Mouse (Mus musculus) c-Kit-positive CD71-positive TER-119-negative erythroid progenitor cells, embryonic 14.5 days (primary cell): ENCODE measurements around the gene Fbxw8.

ENCODE experiments used
- DNase-seq: peaks from one replicate; pipeline ENCODE4 v3.0.0-alpha.2; 2013; ENCODE audit warnings: low read depth

Fbxw8 gene

DNA sequence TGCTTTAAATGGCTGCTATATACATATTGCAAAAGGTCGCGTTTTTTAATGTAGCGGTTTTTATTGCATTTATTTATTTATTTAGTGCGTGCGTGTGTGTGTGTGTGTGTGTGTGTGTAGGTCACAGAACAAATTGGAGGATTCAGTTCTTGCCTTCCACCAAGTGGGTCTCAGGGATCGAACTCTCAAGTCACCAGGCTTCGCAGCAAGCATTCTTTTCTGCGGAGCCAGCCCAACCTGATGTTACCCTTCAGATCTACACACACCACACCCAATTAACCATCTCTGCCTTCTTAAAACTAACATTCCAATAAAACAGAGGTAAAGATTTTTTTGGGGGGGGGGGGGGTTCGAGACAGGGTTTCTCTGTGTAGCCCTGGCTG, 292 bp upstream of the Fbxw8 start:
- DNase-seq = no peak

DNA sequence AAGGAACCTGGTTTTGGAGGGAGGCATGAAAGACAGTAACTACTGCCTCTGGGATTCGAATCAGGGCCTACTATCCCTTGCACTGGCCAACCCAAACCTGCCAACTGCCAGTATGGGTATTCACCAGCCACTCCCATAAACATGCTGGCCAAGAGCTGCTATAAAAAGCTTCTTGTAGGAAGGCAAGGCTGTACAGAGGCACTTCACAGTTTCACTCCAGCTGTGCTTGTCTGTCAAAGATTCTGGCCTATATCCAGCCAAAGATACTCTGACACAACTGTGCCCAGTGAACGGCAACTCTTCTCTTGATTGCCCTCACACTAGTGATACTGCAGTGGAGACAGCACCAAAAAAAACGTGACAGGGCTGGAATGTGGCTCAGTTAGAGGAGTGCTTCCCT, 5.6 kb downstream of the Fbxw8 start:
- no peak for DNase-seq

DNA sequence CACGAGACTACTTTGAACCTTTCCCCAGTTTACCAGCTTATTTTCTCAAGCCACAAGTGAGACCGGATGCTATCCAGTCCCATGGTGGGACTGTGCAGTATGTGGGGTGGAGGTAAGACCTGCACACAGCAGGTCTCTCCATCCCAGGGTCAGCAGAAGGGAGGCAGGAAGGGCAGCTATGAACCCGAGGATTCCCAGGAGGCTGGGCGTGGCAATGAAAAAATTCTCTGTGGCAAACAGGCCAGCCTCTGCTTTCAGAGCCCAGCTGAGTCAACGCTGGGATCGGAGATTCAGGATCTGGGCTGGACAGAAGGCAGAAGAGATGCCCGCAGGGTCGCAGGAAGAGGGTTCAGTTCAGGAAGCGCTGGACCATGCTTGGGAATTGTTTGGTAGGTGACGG, 8.0 kb downstream of the Fbxw8 start:
- DNase-seq = no peak

DNA sequence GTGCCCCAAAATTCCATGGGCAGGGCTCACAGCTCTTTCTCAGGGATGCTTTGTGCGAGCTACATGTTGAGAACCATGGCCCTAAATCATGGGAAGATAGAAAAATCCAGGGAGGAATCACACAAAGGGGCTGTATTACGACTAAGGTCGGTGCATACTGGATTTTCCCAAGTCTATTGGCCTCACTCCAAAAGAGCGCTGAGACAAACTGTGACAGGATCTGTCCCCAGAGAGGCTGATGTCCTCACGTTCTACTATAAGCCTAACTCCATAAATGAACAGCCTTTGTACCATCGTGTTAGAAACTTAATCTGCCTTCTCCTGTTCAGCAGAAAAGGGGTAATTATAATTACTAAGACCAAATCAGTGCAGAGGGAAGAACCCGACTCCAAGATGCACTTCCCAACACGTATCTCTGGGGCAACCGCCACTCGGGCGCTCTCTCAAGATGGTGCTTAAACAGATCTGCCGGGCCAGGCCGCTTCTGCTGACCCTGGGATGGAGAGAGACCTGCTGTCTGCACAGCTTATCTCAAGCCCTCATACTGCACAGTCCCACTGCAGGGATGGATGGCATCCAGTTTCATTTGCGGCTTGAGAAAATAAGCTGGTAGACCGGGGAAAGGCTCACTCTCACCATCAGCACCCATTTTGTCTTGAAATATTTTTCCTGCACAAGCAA, 9.1 kb downstream of the Fbxw8 start:
- no peak for DNase-seq

DNA sequence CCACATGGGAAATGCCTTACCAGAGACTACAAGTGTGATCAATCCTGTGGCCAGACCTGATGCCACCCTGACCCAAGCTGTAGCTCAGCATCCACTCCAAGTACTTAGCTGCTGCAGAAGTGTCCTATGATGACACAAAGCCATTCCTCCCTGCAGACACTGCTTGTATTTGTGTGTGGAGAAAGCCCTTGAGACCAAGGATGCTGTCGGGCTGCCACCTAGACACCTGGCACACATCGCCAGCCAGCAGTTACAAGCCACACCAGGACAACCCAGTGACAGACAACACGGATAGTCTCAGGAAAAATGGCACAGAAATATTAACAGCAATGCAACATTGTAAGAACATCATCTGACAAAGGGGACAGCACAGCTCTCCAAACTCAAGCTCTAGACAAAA, 9.8 kb downstream of the Fbxw8 start:
- no peak for DNase-seq

DNA sequence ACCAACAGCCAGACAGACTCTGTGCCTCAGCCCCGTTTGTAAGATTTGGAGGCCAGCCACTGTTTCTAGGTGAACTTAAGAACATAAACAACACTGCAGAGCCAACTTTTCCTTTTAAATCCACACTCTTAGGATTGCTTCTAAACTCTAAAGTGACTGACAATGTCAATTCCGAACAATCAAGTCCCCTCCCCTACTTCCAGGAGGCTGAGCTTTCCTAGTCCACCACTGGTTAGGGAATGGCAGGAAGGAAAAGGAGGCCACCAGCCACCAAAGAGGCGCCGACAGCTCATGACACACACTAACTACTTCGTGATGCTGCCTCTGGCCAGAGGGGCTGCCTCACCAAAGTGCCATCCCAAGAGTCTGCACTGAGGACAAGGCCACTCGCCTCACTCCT, 10.5 kb downstream of the Fbxw8 start:
- no peak for DNase-seq

DNA sequence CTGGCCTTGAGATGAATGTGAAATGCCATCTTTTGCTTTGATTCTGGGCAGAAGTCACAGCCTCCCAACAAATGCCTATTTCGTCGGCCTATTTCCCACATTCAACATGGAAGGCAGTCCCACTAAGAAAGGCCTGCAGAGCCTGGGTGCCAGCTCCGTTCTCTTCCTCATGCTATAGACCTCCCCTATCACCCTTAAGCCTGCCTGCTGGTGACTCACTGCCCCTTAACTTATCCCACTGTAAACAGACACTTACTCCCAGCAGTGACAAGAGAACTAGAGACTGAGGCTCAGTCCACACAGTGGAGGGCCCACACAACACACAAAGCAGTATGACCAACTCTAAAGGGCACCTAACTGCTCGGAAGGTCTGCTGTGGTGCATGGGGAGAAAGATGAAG, 10.9 kb downstream of the Fbxw8 start:
- DNase-seq = no peak

DNA sequence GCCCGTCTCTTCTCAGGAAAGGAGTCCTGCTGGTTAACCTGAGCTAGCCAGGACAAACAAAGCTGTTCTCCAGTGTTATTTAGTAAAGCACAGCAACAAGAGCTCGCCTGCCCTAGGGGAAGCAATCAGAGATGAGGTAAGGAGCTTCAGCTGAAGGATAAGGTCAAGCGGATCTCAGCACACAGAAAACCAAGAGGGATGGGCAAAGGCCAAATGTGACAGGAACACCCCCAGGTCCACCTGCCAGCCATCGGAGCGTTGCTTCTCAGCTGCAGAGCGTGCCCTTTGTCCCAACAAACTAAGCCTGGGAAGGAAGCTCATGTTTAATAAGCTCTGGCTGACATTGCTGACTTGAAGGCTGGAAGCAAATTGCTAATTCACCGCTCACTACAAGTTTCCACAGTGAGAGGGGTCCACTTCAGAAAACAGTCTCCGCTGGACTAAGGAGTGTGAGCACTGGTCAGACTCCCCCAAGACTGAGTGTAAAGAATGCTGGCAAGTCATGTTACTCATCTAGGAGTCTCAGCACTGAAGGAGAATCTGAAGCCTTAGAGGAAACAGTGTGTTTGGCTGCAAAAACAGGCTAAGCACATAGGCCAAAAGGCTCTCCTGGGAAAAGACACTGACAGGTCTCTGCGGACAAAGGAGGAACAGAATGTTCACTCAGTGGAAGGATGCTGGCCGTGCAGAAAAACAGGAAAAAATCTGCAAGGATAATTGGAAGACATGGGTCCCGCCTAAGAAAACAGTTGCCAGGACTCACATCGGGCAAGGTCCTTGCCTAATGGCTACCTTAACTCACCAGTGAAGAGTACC, 11.8 kb downstream of the Fbxw8 start:
- no peak for DNase-seq

DNA sequence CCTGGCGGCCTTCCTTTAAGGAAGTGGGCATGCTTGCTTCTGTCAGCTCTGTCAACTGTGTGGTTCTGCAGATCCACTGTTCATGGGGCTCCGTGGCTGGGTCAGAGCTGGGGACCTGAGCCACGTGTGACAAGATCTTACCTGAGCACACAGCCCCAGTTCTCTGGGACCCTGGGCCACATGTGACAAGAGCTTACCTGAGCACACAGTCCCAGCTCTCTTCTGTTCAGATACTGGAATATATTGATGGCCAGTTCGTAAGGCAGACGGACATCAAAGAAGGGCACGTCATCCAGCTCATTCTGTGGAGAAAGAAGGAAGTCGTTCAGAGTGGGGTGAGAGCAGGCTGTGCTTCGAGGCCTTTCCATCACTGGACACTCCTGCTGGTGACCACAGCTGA, 12.8 kb downstream of the Fbxw8 start:
- no peak for DNase-seq

DNA sequence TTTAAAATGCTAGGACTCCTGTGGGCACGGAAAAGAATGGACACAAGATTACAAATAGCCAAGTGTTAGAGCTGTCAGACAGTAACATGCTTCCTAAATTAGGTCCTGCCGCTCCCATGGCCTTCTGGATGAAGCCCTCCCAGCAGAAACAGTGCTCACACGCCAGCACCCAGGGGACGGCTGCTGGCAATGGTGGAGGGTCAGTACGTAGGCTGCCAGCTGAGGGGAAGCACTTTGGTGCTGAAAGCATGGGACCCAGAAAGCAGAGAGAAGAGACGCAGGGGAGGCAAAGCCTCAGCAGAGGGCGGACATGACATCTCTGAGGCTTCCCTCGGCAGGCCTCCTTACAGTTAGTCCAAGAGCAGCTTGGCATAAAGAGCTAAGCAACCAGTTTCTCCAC, 15.6 kb downstream of the Fbxw8 start:
- DNase-seq = no peak

DNA sequence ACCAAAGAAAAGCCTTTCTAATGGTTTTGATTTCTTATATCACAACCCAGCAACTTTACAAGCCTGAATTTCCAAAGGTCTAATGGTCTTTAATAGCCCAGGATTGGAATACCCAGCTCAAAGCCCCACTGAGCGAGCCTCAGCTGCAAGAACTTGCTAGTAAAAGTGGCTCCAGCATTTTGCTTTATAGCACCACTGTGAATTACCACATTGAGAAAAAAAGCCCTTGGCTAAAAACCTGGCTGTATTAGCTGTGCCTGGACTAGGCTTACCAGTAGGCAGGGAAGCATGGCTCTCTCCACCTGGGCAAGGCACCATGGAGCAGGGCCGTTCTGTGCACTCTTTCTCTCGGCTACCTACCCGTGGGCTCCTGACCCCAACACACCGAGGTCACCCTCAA, 18.9 kb downstream of the Fbxw8 start:
- no peak for DNase-seq

DNA sequence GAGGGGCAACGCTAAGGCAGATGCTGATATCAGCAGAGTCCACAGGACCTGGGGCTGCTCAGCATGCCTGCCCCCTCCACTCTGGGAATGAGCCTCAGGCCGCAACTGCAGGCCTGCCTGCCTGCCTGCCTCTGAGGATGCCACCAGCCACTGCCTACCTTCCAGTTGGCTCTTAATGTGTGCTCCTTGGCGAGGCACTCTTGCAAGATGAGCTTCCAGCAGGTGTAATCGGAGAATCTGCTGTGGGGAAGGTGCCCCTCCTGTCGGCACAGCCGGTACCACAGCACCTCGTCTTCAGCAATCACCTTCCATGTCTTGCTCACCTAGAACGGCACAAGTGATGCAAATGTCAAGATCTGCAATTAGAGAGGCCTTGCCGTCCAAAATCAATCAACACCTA, 26.6 kb downstream of the Fbxw8 start:
- no peak for DNase-seq

DNA sequence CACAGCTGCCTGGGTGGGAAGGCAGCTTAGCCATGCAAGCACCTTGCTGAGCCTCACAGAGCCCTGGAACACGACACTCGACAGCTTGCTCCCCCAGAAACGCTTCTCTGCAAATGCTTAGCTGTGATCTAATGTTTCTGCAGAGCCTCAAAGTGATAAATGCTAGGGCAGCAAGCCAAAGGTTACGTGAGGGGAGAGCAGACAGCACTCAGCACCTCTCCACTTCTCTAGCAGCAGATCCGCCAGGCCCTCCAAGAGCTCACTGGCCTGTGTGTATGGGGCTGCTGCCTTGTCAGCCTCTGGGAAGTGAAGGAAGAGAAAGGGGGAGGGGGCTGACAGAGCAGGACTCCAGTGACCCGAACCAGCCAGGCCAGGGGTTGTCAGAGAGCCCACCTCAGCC, 27.1 kb downstream of the Fbxw8 start:
- DNase-seq = no peak

DNA sequence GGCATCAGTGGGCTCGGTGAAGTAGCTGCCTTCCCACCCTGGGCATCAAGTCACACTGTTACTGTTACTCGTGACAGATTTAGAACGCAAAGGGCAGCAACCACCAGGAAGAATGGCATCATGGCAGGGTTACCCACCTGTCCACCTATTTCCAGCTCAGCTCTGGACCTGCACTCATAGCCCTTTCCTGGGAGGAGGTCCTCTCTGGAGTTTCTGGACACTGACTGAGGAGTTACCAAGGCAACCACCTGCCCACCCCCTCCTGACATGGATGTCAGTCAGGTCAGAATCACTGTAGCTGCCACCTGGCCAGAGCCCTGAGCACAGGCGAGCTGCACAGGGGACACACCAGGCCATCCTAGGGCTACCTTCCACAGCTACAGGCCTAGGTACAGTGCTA, 28.6 kb downstream of the Fbxw8 start:
- no peak for DNase-seq

DNA sequence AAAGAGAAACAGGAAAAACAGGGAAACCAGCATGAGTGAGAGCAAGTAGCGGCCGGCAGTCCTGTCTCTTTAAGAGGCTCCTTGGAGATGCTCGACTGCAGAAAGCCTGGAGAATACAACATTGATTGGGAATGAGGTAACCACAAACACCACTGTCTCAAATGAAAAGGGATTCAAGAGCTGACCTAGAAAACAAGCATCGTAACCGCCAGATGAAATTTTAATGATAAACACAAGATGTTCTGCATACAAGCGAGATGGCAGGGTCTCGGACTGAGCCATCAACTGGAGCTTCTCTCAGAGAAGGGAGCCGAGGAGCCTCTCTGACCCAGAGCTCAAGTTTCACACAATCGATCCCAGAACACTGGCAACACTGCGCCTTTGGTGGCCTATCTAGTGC, 32.2 kb downstream of the Fbxw8 start:
- DNase-seq = no peak

DNA sequence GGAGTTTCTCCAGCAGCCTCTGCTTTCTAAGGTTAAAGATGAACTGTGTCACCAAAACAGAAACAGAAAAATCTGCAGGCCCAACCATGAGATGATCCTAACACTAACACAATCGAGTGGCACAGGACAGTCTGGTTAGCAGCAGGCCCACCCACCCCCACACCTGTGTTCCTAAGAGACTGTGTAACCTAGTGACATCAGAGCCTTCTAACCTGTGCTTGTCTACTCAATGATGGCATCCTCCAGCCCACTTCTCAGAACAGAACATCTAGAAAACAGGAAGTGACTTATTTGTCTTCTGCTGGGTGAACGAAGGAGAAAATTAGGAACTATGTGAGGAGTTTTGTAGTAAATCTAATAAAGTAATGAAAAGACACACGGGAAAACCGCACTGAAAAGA, 33.3 kb downstream of the Fbxw8 start:
- DNase-seq = no peak

DNA sequence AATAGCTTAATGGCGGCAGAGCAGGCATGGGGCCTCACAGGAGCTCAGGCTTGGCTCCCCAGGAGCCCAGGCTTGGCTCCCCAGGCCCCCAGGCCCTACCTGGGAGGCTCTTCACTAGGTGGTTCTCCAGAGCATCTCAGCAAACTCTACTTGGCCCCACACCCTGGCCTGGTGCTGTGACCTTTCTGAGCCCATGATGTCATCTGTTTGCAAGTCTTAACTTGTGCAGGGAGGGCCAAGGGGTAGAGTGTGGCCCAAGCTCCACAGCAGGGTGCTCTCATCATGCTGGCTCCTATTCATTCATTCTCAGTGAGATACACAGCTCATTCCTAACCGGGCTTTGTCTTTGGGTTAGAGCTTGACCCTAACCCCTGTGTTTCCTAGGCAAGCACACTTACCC, 34.6 kb downstream of the Fbxw8 start:
- no peak for DNase-seq

DNA sequence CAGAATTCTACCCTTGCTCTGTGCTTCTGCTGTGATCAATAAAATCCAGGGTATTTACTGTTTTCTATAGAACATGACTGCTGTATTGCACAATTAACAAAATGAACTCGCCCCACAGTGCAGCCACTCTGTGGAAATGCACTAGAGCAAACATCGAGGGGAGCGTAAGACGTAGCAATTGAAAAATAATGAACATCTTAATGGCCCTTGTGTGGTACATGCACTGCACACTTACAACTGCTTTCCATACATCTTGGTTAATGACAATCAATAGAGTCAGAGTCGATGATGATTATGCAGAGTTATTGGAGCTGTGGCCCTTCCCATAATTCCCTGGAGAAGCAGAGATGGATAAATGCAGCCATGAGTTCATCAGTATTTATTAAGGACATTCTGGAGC, 36.3 kb downstream of the Fbxw8 start:
- no peak for DNase-seq

DNA sequence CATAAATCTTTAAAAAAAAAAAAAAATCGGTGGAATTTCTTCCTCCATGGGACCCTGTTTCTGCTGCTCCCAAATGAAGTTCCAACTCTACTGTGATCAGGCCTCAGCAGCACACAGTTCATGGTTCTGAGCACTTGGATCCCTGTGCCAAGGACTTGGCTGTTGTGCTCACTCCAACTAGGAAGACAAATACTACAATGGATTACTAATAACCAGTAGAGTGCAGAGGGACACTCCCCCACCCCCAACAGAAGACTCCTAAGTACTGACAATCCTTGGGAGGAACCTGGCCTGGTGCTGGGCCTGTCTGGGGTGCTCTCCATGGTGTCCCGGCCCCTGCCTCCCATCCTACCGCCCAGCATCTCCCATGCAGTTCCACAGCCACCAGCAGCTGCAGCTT, 36.9 kb downstream of the Fbxw8 start:
- no peak for DNase-seq

DNA sequence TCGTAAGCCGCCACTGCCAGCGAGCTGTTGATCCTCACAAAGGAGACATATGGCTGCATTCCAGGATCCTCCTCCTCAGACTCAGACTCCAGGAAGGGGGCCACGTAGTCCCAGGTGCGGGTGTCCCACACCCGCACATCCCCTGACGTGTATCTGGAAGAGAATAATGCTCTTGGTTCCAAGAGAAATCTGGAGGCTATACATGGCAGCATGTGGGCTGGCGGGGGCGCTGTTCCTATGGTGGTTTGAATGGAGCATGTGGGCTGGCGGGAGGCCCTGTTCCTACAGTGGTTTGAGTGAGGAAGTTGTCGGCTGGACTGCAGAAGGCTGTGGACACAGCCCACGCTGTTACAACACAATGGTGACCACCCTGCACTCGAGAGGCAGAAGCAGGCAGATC, 41.6 kb downstream of the Fbxw8 start:
- DNase-seq = no peak

DNA sequence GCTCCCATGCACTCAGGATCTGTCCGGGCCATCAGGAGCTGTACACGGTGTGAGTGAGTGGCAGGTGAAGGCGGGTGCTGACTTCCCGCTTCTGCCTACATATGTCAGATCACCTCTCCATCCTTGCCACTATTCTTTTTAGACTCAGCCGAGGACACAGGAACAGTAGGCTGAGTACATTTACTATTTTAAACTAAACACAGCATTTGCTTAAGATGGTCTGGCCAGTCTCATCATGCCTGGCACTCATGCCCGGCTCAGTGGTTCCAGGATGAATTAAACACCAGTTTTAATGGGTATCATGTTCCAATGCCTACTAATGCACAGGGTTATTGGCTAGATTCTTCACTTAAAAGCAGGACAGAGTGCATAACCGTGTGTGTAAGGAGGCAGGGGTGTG, 42.2 kb downstream of the Fbxw8 start:
- DNase-seq = no peak

DNA sequence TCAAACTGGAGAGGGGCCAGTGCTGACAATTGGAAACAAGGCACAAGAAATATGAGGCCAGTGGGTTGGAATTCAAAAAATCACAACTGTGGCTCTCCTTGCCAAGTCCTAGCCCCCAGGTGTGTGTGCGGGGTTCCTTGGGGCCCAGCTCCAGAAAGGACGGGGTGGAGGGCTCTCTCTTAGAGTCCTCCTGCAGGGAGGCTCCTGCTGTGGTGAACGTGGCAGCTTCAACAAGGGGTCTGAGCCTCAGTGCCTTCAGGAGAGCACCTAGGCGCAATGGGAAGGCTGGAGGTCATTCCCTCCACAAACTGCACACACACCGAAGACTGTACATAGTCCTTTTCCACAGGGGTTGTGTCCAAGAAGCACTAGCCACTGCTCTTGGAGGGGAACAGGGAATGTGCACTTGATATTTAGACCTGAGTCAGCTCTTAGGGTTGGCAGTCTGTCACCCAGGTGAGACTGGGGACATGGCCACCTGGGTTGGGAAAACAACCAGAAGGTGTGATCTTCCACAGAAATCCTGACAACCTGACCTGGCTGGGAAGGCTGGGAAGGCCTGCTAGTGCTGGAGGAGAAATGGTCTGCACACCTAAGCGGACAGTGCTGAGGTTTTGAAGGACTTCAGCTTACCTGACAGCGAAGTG, 46.3 kb downstream of the Fbxw8 start:
- no peak for DNase-seq

DNA sequence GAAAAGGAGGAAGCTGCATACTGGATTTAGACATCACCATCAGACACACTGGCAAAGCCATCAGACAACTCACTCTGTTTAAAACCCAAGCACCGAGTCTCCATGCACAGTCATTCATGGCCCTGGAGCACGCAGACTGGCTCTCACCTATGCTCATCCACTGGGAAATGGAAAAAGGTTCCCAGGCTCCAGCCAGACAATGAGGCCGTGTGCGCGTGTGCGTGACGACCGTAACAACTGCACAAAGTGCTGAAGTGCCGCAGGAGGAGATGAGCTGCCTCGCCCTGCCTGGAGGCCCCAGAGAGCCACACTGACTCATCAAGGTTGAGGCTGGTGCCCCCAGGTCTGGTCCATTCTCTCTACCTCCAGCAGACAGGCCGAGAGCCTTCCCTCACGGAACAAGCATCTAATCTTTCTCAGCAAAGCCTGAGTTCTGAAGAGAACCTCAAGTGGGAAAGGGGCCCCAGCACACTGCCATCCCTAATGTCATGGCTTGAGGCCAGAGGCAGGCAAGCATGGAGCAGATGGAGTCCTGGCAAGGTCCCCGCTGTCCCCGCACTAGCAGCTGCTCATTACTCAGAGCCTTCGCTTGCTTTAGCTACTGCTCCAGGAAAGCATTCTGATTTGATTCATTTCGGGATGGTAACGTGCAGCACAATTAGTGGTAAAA, 47.0 kb downstream of the Fbxw8 start:
- no peak for DNase-seq
